Mouse (Mus musculus) spleen, embryonic (tissue): ENCODE measurements around the gene Ttc33.

Experiments
- CTCF ChIA-PET: fragments of 350-600 bp; sonication (Branson Sonifier 250); formaldehyde crosslinking; loops from one replicate; lab custom pipeline; 2022; lab: Charles Lee

Gene Ttc33

GRCm38 (mm10) chr15:5185366-5186292 is at the start of gene Ttc33:
Gene Ttc33 (plus strand): TSS chr15:5185525.
- CTCF ChIA-PET = interaction anchor here (0.6 to 0.7 kb wide), 2 partner anchors 127 to 324 kb away, joined by 5 read pairs; no protein-coding TSS in a partner anchor

DNA sequence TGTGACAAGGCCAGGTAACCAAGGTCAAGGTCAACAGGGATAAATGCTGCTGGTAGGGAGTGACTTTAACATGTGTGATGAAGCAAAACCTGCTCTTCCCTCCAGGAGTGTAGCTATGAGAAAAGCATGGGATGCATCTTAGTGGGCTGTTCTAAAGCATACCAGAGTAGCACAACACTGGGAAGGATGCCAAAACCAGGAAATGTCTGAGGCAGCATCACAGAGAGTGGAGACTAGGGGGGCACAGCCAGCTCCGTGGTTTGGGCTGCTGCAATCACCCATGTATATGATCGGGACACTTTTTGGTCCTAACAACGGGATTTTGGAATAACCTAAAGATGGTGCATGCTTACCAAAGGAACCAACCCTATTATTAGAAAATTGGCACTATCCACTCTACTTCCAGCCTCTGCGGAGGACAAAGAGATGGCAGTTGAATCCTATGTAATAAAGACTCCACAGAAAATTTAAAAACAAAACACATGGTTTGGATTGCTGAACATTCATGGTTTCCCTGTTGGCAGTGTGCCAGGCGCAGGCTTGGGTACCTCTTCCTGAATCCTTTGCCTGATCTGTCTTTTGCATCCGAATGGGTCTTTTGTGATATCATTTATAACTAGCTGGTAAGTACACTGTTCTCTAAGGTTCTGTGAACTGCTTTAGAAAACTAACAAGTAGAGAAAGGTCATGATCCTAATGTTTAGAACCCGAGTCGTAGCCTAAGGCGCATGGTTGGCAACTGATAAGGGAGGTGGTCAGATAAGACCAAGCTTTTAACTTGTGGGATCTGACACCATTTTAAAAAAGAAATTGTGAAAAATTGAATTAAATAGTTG is 47.1 kb upstream of the Ttc33 start:
- CTCF ChIA-PET = interaction anchor here (0.6 kb wide), 1 partner anchor 36 kb away, joined by 3 read pairs; no protein-coding TSS in a partner anchor

DNA sequence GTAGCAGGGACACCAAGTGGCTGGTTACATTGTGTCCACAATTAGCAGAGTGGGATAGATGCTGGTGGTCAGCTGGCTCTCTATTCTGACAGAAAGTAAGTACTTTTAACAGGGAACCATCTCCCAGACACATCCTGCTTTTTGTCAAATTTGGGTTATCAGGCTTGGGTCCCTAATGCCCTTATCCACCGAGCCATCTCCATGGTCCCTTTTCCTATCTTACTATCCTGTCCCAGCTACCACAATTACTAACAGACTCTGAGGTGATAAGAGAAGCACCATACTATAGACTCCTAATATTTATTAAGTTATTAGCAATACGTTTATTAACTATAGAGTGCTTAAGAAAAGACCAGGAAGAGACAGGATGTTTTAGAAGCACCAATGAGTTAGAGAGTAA is 46.0 kb upstream of the Ttc33 start:
- CTCF ChIA-PET = no interaction called here

DNA sequence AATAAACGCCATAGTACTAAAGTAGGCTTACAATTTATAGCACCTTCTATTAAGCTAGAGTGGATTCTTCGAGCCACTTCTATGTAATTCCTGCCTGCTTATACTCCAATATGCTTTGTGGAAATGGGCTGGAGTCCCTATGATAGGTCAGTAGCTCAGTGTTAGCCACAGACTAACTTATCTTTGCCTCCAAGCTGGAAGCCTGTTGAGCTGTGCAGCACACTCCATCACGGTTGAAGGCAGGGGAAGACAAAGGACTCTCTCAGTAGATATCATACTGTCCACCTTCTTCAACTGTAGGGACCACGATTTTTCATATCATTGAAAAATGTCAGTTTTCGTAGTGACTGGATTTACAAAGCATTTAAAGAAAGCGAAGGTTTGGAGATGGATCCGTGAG is 45.5 kb upstream of the Ttc33 start:
- CTCF ChIA-PET = no interaction called here

- CTCF ChIA-PET = no interaction called here
Measured at GRCm38 (mm10) chr15:5140357-5140756, 45.0 kb upstream of the Ttc33 start.

DNA sequence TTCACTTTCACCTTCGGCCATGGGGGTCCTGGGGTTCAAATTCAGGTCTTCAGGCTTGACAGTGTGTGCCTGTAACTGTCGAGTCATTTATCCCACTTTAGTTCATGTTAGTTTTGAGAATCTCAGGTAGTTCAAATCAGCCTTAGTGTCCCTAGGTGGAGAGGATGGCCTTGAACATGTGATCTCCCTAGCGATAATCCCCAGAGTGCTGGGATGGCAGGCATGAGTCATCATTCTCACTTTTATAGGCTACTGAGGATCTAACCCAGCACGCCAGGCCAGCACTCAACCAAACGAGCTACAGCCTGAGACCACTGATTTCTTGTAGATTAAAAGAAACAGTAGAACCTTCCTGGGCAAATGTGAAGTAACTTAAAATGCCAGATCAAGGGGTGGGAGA is 43.3 kb upstream of the Ttc33 start:
- CTCF ChIA-PET = interaction anchor here (1.1 kb wide), 1 partner anchor 43 kb away, joined by 4 read pairs; no protein-coding TSS in a partner anchor

- CTCF ChIA-PET = interaction anchor here (1.1 kb wide), 1 partner anchor 42 kb away, joined by 4 read pairs; no protein-coding TSS in a partner anchor
Measured at GRCm38 (mm10) chr15:5142714-5143113, 42.6 kb upstream of the Ttc33 start.

- CTCF ChIA-PET = no interaction called here
Measured at GRCm38 (mm10) chr15:5143361-5144020, 41.8 kb upstream of the Ttc33 start, which contains the start of gene Prkaa1. Gene Prkaa1 (plus strand): TSS chr15:5143861.

DNA sequence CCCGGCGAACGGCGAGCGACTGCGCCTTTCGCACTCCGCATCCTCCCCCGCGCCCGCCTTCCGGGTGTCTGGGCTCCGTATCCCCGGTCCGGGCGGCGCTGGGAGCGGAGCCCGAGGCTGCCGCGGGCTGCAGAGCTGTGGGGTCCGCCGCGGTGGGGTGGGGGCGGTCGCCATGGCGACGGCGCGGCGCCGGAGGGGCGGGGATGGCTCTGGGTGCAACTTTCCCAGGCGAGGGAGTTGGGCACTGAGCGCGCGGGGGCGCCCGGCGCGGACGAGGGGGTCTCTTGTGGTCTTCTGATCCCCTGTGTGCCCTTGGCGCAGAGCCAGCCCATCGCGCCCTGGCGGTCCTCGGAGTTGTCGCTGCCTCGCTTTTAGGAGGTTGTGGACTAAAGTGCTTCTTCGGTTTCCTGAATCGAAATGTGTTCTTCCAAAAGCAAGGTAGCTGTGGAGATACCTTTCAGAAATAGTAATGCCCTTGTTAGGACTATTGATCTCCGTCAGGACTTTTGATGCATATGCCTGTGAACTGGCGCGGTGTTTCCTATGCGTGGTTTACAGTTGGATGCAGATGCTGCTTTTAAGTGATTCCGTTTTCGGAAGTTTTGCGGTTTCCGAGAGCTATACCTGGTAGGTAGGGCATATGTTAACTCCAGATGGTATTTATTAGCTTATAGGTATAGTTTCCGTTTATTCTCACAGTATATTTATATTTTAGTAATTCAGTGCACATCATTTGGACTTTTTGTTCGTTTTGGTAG is 41.1 kb upstream of the Ttc33 start:
- CTCF ChIA-PET = interaction anchor here (0.5 to 0.8 kb wide), 2 partner anchors 26 to 32 kb away, joined by 3 to 4 read pairs; no protein-coding TSS in a partner anchor

- CTCF ChIA-PET = interaction anchor here (0.7 kb wide), 1 partner anchor 1565 kb away, joined by 3 read pairs; no protein-coding TSS in a partner anchor
Measured at GRCm38 (mm10) chr15:5145196-5145945, 40.0 kb upstream of the Ttc33 start.

DNA sequence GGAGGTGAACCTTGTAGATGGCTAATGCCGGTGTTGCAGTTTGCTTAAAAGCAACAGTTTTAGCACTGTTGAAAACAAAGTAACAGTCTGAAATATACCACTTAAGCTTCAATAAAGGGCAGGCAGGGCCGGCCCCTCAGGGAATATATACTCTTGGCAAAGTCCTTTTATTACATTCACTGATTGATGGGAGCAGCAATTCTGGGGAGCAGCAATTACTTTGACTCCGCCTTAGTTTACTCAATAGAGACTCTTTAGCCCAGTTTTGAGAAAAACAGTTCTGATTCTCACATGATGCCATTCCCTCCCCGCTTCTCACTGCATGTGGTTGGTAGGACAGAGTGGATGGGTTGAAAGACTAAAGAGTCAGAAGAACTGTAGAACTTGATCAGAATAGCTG is 36.1 kb upstream of the Ttc33 start:
- CTCF ChIA-PET = no interaction called here

GRCm38 (mm10) chr15:5152171-5152570 is 33.2 kb upstream of the Ttc33 start:
- CTCF ChIA-PET = no interaction called here

DNA sequence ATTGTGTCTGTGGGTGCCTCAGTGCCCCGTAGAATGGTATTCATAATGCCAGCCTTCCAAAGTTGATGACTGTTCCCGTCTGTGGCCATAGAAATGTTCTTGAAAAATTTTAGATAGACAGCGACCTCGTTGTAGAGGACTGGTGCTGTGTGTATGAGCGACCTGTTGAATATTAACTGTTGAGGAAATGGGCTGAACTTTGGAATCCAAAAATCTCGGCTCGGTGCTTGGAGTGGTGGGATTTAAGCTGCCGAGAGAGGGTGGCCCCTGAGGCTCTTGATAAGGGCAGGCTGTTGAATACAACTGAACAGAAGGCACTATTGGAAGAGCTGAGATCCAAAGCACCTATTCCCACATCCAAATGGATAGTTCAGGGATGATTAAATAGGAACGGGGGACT is 30.7 kb upstream of the Ttc33 start:
- CTCF ChIA-PET = no interaction called here

DNA sequence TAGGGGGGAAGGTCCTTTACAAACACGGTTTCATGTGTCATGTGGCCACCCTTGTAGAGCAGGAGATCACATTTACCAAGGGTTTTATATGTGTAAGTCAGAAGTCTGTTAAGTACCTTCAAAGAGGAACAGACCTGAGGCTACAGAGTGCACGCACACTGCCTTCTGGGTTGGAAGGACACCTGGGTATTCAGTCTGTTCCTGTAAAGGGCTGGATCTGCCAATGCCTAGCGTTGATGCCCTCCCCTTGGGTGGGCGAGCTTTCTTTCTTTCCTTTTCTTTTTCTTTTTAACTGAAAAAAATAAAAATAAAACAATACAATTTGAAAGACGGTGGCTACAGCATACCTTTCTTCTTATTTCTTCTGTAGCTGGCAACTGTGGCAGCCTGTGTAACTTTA is 30.2 kb upstream of the Ttc33 start:
- CTCF ChIA-PET = no interaction called here

DNA sequence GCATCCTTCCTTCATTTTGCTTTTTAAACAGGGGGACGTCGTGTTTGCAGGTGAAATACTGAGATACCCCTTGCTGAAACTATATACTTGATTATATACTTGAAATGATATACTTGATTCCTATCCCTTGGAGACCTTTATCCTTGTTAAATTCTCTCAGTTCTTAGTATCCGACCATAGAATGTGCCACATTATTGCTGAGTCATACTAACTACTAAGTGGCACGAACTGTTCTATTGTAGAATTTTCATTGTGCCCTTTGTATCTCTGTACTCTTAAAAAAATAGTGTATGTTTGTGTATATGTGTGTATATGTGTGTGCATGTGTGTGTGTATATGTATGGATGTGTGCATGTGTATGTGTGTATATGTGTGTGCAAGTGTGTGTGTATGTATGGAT is 29.0 kb upstream of the Ttc33 start:
- CTCF ChIA-PET = no interaction called here

DNA sequence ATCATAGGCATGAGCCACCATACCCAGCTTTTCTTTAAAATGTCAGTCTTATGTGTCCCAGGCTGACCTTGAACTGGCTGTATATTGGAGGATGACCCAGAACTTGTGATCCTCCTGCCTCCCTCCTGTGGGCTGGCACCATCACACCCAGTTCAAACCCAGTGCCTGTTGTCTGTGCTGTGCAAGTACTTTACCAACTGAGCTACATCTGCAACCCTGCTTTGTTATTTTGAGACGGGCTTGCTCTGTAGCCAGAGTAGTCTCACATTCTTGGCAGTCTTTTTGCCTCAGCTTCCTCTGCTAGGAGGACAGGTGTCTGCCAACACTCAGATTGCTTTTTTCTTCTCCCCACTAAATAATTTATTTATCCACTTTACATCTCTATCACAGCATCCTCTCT is 27.9 kb upstream of the Ttc33 start:
- CTCF ChIA-PET = interaction anchor here (0.8 kb wide), 1 partner anchor 42 kb away, joined by 3 read pairs; no protein-coding TSS in a partner anchor

DNA sequence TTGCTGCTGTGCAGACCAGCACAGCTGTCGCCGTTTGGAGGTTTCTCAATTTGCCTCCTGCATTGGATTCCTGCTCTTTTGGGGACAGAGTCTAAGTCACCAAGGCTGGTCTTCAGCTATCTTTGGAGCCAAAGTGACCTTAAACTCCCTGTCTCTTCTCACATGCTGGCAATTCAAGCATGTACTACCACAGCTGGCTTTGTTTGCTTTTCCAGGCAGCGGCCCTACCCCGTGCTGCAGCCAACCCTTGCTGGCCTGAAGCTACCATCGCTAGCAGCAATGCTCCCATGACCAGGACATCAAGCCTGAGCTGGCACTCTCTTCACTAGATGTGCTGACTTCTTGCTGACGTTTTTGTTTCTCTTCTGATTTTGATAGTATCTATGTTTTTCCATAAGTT is 26.5 kb upstream of the Ttc33 start:
- CTCF ChIA-PET = interaction anchor here (0.7 kb wide), 1 partner anchor 32 kb away, joined by 3 read pairs; no protein-coding TSS in a partner anchor

DNA sequence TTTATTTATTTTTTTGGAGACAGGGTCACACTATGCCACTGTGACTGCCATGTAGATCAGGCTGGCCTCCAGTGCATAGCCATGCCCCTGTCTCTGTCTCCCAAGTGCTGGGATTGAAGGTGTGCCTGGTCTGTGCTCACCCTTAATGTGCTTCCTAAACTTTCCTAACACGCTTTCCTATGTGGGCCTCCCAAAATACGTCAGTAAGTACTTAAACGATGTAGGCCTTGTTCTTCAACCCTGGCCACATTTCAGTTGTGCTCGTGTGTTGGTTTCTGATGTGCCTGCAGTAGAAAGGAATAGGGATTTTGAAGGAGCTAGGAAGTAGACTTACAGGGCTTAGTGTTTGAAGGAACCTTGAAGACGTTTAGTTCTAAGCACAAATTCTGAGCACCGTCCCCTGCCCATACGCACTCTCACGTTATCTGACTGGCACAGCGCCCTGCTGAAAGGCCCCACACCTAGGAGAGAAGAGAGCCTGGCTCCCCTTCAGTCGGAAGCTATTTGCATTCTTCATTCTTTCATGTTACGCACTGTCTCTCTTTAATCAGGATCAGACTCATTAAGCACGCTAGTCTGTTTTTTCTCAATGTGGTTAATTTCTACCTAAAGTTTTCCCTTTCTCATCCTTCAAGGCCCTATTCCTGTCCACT is 20.1 kb upstream of the Ttc33 start:
- CTCF ChIA-PET = interaction anchor here (0.7 kb wide), 2 partner anchors 56 to 75 kb away, joined by 3 read pairs; no protein-coding TSS in a partner anchor

DNA sequence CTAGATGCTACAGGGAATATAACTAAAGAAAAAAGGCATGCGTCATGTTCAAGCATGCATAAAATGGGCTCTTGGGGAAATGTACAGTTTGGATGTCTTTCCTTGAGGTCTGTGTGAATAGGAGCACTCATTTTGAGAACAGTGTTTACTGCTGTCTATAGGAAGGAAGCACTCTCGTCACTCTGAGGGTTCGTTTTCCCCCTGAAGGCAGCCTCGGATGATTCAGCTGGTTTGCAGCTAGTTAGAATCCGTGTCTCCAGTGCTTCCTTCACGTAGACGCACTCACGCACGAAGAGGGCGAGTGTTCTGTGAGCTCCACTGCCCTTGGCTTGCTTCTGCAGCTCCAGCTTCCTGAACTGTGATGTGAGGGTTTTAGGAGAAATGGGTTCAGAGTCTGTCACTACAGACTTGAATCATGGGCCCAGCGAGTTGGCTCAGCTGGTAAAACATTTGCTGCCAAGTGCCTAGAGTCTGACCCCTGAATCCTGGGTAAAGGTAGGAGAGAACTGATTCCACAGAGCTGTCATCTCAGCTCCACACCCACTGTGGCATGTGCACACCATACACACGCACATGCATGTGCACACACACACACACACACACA is 12.0 kb upstream of the Ttc33 start:
- CTCF ChIA-PET = interaction anchor here (0.6 kb wide), 1 partner anchor 10 kb away, joined by 3 read pairs; no protein-coding TSS in a partner anchor
